9 mouse cellular contexts compared by ENCODE assay signal in the genomic region with DNA sequence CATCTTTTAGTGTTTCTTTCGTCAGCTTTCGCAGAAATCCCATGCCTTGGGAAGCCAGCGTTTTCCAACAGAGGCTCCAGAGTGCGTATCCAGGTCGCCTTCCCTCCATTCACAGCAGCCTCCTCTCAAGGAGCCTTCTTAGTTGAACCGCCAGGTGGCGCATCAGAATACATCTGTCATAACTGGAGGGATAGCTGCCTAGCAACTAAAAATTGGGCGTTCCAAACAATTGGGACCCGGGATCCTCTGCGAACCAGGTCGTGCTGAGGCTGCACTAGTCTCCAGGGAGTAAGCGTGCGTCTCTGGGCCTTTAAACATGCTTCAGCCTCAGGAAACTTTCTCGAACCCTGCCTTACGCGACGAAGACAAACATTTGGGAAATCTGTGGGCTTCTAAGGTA. TPM values are rescaled to one million over a fixed set of nuclear protein-coding genes. Genes with fewer than 3 reads are reported as not detected.
A peak's percentile ranks its signal among the peaks of the same experiment; 100 is the strongest.
DNase-seq lines count a peak whose midpoint lies in the region; ATAC-seq and TF ChIP-seq lines count a peak whose summit lies in the region.
"Had no signal": no experiment of that assay in that cellular context is flagged by ENCODE, and none has a peak within 500 bp of the region (broad histone marks: within the 10 kb centered on the region; RNA-seq: fewer than 3 reads in every experiment).

No protein-coding gene starts in this region.

- TF ChIP-seq CTCF in E14TG2a.4 (conservative IDR thresholded peaks at IDR 0.05; ENCODE audit: low read length): peak; percentile 75

- no peak overlapping the region; the same call in 1 of the 2 replicates for H3K4me3 ChIP-seq in E14TG2a.4 (replicated peaks; ENCODE audit: low read length)
- peak overlapping the region; percentile 29 for H3K4me3 ChIP-seq in forebrain, embryonic 13.5 days
- H3K4me3 ChIP-seq in liver, embryonic 16.5 days (ENCODE audit: low read depth, low read length): no peak overlapping the region
- peak overlapping the region; percentile 25 for H3K4me3 ChIP-seq in neural tube, embryonic 13.5 days

- peaks cover 11% of the 10 kb centered on the region for H3K4me1 ChIP-seq in E14TG2a.4 (replicated peaks; ENCODE audit: low read depth, low read length)
- H3K4me1 ChIP-seq in forebrain, embryonic 13.5 days: peaks cover 19% of the 10 kb centered on the region
- H3K4me1 ChIP-seq in liver, embryonic 16.5 days (ENCODE audit: control insufficient read depth, low read depth, low read length): peaks cover 7% of the 10 kb centered on the region
- H3K4me1 ChIP-seq in neural tube, embryonic 13.5 days (replicated peaks): peaks cover 28% of the 10 kb centered on the region

- intact Hi-C loops in heart, postnatal 10 days (cut with DNase I): no loop called here

- H3K27ac ChIP-seq in forebrain, embryonic 13.5 days: no peak overlapping the region; the same call in 1 of the 2 replicates
- no peak overlapping the region for H3K27ac ChIP-seq in liver, embryonic 16.5 days (ENCODE audit: low read length)
- peak overlapping the region; percentile 47 for H3K27ac ChIP-seq in neural tube, embryonic 13.5 days (replicated peaks)
- H3K27ac ChIP-seq: macrophage had no signal

- H3K4me2 ChIP-seq in forebrain, embryonic 13.5 days: peak overlapping the region; percentile 58
- peak overlapping the region; percentile 24 for H3K4me2 ChIP-seq in liver, embryonic 16.5 days (ENCODE audit: low read depth, low read length)
- H3K4me2 ChIP-seq in neural tube, embryonic 13.5 days: peak overlapping the region; percentile 67

- peak overlapping the region; percentile 37; the same call in 1 of the 2 replicates for H3K9ac ChIP-seq in forebrain, embryonic 13.5 days
- no peak overlapping the region for H3K9ac ChIP-seq in liver, embryonic 16.5 days (ENCODE audit: low read depth, low read length)
- H3K9ac ChIP-seq in neural tube, embryonic 13.5 days: peak overlapping the region; percentile 54; the same call in 1 of the 2 replicates

- no peaks in the 10 kb centered on the region for H3K36me3 ChIP-seq in E14TG2a.4 (ENCODE audit: insufficient read depth, low read length)
- no peaks in the 10 kb centered on the region for H3K36me3 ChIP-seq in forebrain, embryonic 13.5 days (ENCODE audit: poor library complexity, severe bottlenecking)
- no peaks in the 10 kb centered on the region for H3K36me3 ChIP-seq in liver, embryonic 16.5 days (ENCODE audit: control insufficient read depth, insufficient read depth)
- H3K36me3 ChIP-seq in neural tube, embryonic 13.5 days: no peaks in the 10 kb centered on the region

- peak; percentile 74 for ATAC-seq in forebrain, embryonic 13.5 days
- peak; percentile 68 for ATAC-seq in liver, embryonic 16.5 days (ENCODE audit: low read depth)
- peak; percentile 28; the same call in 1 of the 2 replicates for ATAC-seq in neural tube, embryonic 13.5 days (ENCODE audit: low read depth)

- peak; percentile 78 for DNase-seq in c-Kit-positive CD71-positive TER-119-positive erythroid progenitor cells, embryonic 14.5 days (ENCODE audit: low spot score)
- DNase-seq in heart, postnatal 10 days: peak; percentile 87 to 91
- peak; percentile 91 to 92 for DNase-seq in kidney, postnatal 4 days
- DNase-seq in telencephalon, adult 2 months (ENCODE audit: low read depth, low spot score): peak; percentile 93

- 4% methylated on average over 17 of the region's 17 CpGs for WGBS in forebrain, embryonic 13.5 days
- 3% methylated on average over 17 of the region's 17 CpGs for WGBS in liver, embryonic 16.5 days (ENCODE audit: insufficient replicate concordance)
- 5% methylated on average over 17 of the region's 17 CpGs for WGBS in neural tube, embryonic 13.5 days

- H3K9me3 ChIP-seq in E14TG2a.4 (ENCODE audit: low read length): no peaks in the 10 kb centered on the region
- no peaks in the 10 kb centered on the region for H3K9me3 ChIP-seq in forebrain, embryonic 13.5 days (replicated peaks)
- no peaks in the 10 kb centered on the region for H3K9me3 ChIP-seq in liver, embryonic 16.5 days (replicated peaks; ENCODE audit: control insufficient read depth, low read length)
- no peaks in the 10 kb centered on the region for H3K9me3 ChIP-seq in neural tube, embryonic 13.5 days

- peaks cover 31% of the 10 kb centered on the region for H3K27me3 ChIP-seq in E14TG2a.4 (ENCODE audit: insufficient read depth, low read length)
- peaks cover 21% of the 10 kb centered on the region for H3K27me3 ChIP-seq in forebrain, embryonic 13.5 days
- peaks cover 25% of the 10 kb centered on the region for H3K27me3 ChIP-seq in liver, embryonic 16.5 days (ENCODE audit: control insufficient read depth, insufficient read depth, low read depth, low read length)
- peaks cover 10% of the 10 kb centered on the region for H3K27me3 ChIP-seq in neural tube, embryonic 13.5 days

RNA-seq across cellular contexts. Expression of gene 5330417C22Rik, which starts 1.0 kb away (rescaled TPM):
- 4.3 and 6.4 TPM in 2 replicates for polyA plus RNA-seq in forebrain, embryonic 13.5 days (2015; fragmentation: Nextera tagmentation; extraction: Ambion mirVana)
- under 1 TPM; 0.17 to 0.60 TPM for total RNA-seq in heart, postnatal 10 days (2021)
- 0.21 and 0.63 TPM in 2 replicates for polyA plus RNA-seq in liver, embryonic 16.5 days (2015; fragmentation: Nextera tagmentation; extraction: Ambion mirVana)
- polyA plus RNA-seq in neural tube, embryonic 13.5 days (2015; fragmentation: Nextera tagmentation; extraction: Ambion mirVana): 6.9 and 10.6 TPM in 2 replicates
- polyA plus RNA-seq: macrophage had no signal

RNA-seq across cellular contexts. Expression of gene 1700013F07Rik, which starts 3.4 kb away (rescaled TPM):
- polyA plus RNA-seq in forebrain, embryonic 13.5 days (2015; fragmentation: Nextera tagmentation; extraction: Ambion mirVana): 0.92 and 1.1 TPM in 2 replicates
- total RNA-seq in heart, postnatal 10 days (2021): not detected
- polyA plus RNA-seq in liver, embryonic 16.5 days (2015; fragmentation: Nextera tagmentation; extraction: Ambion mirVana): not detected in 2 replicates
- polyA plus RNA-seq in neural tube, embryonic 13.5 days (2015; fragmentation: Nextera tagmentation; extraction: Ambion mirVana): 0.42 TPM in 1 of 2 replicates, not detected in the other
- polyA plus RNA-seq: macrophage had no signal

RNA-seq across cellular contexts. Expression of gene Tmem167b, which starts 25.0 kb away (rescaled TPM):
- 59.5 and 61.9 TPM in 2 replicates for polyA plus RNA-seq in forebrain, embryonic 13.5 days (2015; fragmentation: Nextera tagmentation; extraction: Ambion mirVana)
- total RNA-seq in heart, postnatal 10 days (2021): 10 to 100 TPM; 31.3 to 32.7 TPM
- polyA plus RNA-seq in liver, embryonic 16.5 days (2015; fragmentation: Nextera tagmentation; extraction: Ambion mirVana): 16.1 and 16.8 TPM in 2 replicates
- polyA plus RNA-seq in neural tube, embryonic 13.5 days (2015; fragmentation: Nextera tagmentation; extraction: Ambion mirVana): 57.2 and 58.4 TPM in 2 replicates

RNA-seq across cellular contexts. Expression of gene Taf13, which starts 34.2 kb away (rescaled TPM):
- polyA plus RNA-seq in forebrain, embryonic 13.5 days (2015; fragmentation: Nextera tagmentation; extraction: Ambion mirVana): 57.7 and 58.4 TPM in 2 replicates
- 10 to 100 TPM; 17.2 to 20.7 TPM for total RNA-seq in heart, postnatal 10 days (2021)
- 8.9 and 10.3 TPM in 2 replicates for polyA plus RNA-seq in liver, embryonic 16.5 days (2015; fragmentation: Nextera tagmentation; extraction: Ambion mirVana)
- polyA plus RNA-seq in neural tube, embryonic 13.5 days (2015; fragmentation: Nextera tagmentation; extraction: Ambion mirVana): 71.4 and 76.0 TPM in 2 replicates

RNA-seq across cellular contexts. Expression of gene Wdr47, which starts 53.8 kb away (rescaled TPM):
- 70.8 and 72.9 TPM in 2 replicates for polyA plus RNA-seq in forebrain, embryonic 13.5 days (2015; fragmentation: Nextera tagmentation; extraction: Ambion mirVana)
- total RNA-seq in heart, postnatal 10 days (2021): 1 to 10 TPM; 8.4 to 8.7 TPM
- 1.4 and 1.9 TPM in 2 replicates for polyA plus RNA-seq in liver, embryonic 16.5 days (2015; fragmentation: Nextera tagmentation; extraction: Ambion mirVana)
- polyA plus RNA-seq in neural tube, embryonic 13.5 days (2015; fragmentation: Nextera tagmentation; extraction: Ambion mirVana): 78.2 and 85.0 TPM in 2 replicates

Comparison
In these comparisons a context has a peak if more than half of its experiments do, and no peak if none do; other contexts are left out.
1. H3K4me3 ChIP-seq: peak in forebrain, embryonic 13.5 days (single experiment) and neural tube, embryonic 13.5 days (single experiment); none in E14TG2a.4 (single experiment) and liver, embryonic 16.5 days (single experiment).
2. Peak in every context shown above with its lines, with median percentiles within 50 percentile points of each other: DNase-seq, ATAC-seq and H3K4me2 ChIP-seq.